Mouse (Mus musculus) heart, postnatal 0 days (tissue): ENCODE data around the gene Mmp3.

Source experiments
- CTCF ChIP-seq: IDR thresholded peaks from 2 replicates; pipeline ENCODE4 v1.5.1; 2016; ENCODE audit warnings: antibody characterized with exemption, control low read depth, low read depth
- EP300 ChIP-seq: IDR thresholded peaks from 2 replicates; pipeline ENCODE4 v1.6.1; 2016; ENCODE audit warnings: antibody characterized with exemption, low read depth

DNA sequence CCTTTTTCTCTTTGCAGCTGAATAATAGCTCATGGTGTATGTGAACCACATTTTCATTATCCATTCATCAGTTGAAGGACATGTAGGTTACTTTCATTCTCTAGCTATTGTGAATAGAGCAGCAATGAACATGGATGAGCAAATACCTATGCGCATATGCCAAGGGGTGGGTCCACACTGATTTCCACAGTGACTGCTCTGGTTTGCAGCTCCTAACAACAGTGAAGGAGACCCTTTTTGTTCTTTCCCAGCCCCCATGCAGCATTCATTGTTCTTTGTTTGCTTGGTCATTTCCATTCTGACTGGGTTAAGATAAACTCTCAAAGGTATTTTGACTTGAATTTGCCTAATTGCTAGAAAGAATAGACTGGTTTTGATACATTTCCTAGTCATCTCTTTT is 24.6 kb downstream of the Mmp3 start:
- TF ChIP-seq CTCF, result no peak
- no peak for TF ChIP-seq EP300
